Mouse (Mus musculus) embryonic facial prominence, embryonic 15.5 days (tissue): ENCODE data around the gene Lcn11. TPM values are rescaled to one million over a fixed set of nuclear protein-coding genes. Genes with fewer than 3 reads are reported as not detected.
"Not testable (repeated sequence)": the region's sequence is repeated elsewhere in the genome, so short reads cannot be mapped to it uniquely, and the experiment has no call there.

Experiments
- ATAC-seq: fragments of 200-750 bp; cut with Nextera tagmentation; 2 replicates; pipeline ENCODE4 v1.8.0; 2017; ENCODE audit warnings: low read depth, moderate TSS enrichment; ENCODE audit not compliant: insufficient number of reproducible peaks, low FRiP score, low TSS enrichment
- H3K27ac ChIP-seq: fragments of 300-500 bp; sonication (generic); replicated peaks from 2 replicates; pipeline ENCODE4 v1.5.1; 2015; ENCODE audit warnings: mild to moderate bottlenecking, inconsistent platforms
- H3K27me3 ChIP-seq: fragments of 300-500 bp; sonication (generic); 2 replicates; pipeline ENCODE4 v1.6.1; 2015; ENCODE audit warnings: inconsistent platforms
- H3K36me3 ChIP-seq: fragments of 300-500 bp; sonication (generic); 2 replicates; pipeline ENCODE4 v1.6.1; 2015; ENCODE audit warnings: mild to moderate bottlenecking, inconsistent platforms
- H3K4me1 ChIP-seq: fragments of 300-500 bp; sonication (generic); 2 replicates; pipeline ENCODE4 v1.6.1; 2015; ENCODE audit warnings: inconsistent platforms
- H3K4me2 ChIP-seq: fragments of 300-500 bp; sonication (generic); replicated peaks from 2 replicates; pipeline ENCODE4 v1.6.1; 2015; ENCODE audit warnings: mild to moderate bottlenecking, inconsistent platforms
- H3K4me3 ChIP-seq: fragments of 300-500 bp; sonication (generic); replicated peaks from 2 replicates; pipeline ENCODE4 v1.5.1; 2015; ENCODE audit warnings: mild to moderate bottlenecking, inconsistent platforms
- H3K9ac ChIP-seq: fragments of 300-500 bp; sonication (generic); 2 replicates; pipeline ENCODE4 v1.6.1; 2015; ENCODE audit warnings: inconsistent platforms
- H3K9me3 ChIP-seq: fragments of 300-500 bp; sonication (generic); replicated peaks from 2 replicates; pipeline ENCODE4 v1.6.1; 2016; ENCODE audit warnings: inconsistent platforms
- WGBS: fragments of 180-500 bp; shearing (Covaris S2); methylation state at CpG from one replicate; pipeline ENCODE4 v1.1.7; 2015; 5-methylcytosine and 5-hydroxymethylcytosine counted together
- polyA plus RNA-seq: library from polyadenylated mRNA; unstranded; fragments of >200 nt; fragmentation: Nextera tagmentation; extraction: Ambion mirVana; gene quantifications from 2 replicates; pipeline ENCODE4 v1.2.1, GENCODE M21; 2015

Gene Lcn11
- polyA plus RNA-seq, 1 experiment from 2014 or later: not detected

GRCm38 (mm10) chr2:25780921-25781320, 4.1 kb downstream of the Lcn11 start:
- Histone ChIP-seq H3K27me3 (no peaks in the 10 kb centered on the region), H3K4me3 (no peak overlapping the region), H3K9me3 (no peaks in the 10 kb centered on the region), H3K9ac (no peak overlapping the region), H3K4me1 (no peaks in the 10 kb centered on the region), H3K36me3 (no peaks in the 10 kb centered on the region), H3K27ac (no peak overlapping the region), H3K4me2 (no peak overlapping the region)
- WGBS: 64% methylated on average over 4 of the region's 4 CpGs
- no peak for ATAC-seq

- H3K9ac ChIP-seq: no peak within 1 kb of the TSS
- WGBS: 76% methylated on average over 3 of the region's 3 CpGs
- no peaks in the 10 kb centered on the region for H3K9me3 ChIP-seq
- H3K27me3 ChIP-seq: no peaks in the 10 kb centered on the region
- no peaks in the 10 kb centered on the region for H3K36me3 ChIP-seq
- H3K4me1 ChIP-seq: no peaks in the 10 kb centered on the region
- no peak within 1 kb of the TSS for H3K27ac ChIP-seq
- no peak within 1 kb of the TSS for H3K4me2 ChIP-seq
- no peak for ATAC-seq
- H3K4me3 ChIP-seq: no peak within 1 kb of the TSS
Measured at GRCm38 (mm10) chr2:25781957-25782356, 5.1 kb downstream of the Lcn11 start, which contains the start of gene Gm13539. TSS of gene Gm13539 (plus strand) at chr2:25782257.

DNA sequence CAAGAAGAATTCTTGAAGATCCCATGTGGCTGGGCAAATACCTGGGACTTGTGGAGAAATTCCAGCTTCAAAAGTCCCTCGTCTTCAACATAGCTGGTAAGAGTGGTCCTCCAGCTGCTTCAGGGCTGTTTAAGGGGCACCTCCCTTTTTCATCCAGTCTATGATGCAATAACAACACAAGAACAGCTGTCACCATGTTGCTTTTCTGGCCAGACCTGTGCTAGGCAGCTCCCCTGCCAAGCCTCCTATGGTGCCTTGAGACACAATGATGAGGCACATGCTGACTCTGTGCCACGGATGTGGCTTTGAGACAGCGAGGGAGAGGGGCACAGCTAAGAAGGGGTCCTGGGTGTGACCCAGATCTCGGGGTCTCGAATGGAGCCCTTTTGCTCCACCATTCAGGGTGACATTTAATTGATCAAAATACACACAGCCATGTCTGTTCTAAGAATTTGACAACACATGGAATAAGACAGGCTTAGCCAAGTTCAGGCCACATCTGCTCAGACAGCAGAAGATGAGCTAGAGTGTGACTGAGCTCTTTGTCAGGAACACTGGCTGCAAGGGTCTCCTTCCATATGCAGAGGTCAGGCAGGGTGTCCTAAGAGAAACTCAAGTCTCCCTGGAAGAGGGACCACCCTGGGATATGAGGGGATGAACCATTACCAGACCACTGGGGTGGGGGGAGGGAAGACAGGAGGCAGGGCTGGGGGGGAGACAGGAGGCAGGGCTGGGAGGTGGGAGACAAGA, 8.9 kb downstream of the Lcn11 start:
- no peaks in the 10 kb centered on the region for H3K36me3 ChIP-seq
- no peak overlapping the region for H3K27ac ChIP-seq
- ATAC-seq: no peak
- H3K9me3 ChIP-seq: no peaks in the 10 kb centered on the region
- no peak overlapping the region for H3K4me2 ChIP-seq
- H3K9ac ChIP-seq: no peak overlapping the region
- H3K4me1 ChIP-seq: no peaks in the 10 kb centered on the region
- no peak overlapping the region for H3K4me3 ChIP-seq
- H3K27me3 ChIP-seq: no peaks in the 10 kb centered on the region
- WGBS: 54% methylated on average over 5 of the region's 5 CpGs

GRCm38 (mm10) chr2:25789092-25789491, 12.3 kb downstream of the Lcn11 start:
- no peaks in the 10 kb centered on the region for H3K9me3 ChIP-seq
- no peak overlapping the region for H3K27ac ChIP-seq
- H3K4me3 ChIP-seq: no peak overlapping the region
- no peaks in the 10 kb centered on the region for H3K27me3 ChIP-seq
- no peaks in the 10 kb centered on the region for H3K36me3 ChIP-seq
- no peak for ATAC-seq
- H3K9ac ChIP-seq: no peak overlapping the region
- H3K4me2 ChIP-seq: no peak overlapping the region
- H3K4me1 ChIP-seq: no peaks in the 10 kb centered on the region
- 91% methylated on average over 3 of the region's 3 CpGs for WGBS

- 57% methylated on average over 2 of the region's 2 CpGs for WGBS
- H3K4me1 ChIP-seq: no peaks in the 10 kb centered on the region
- no peaks in the 10 kb centered on the region for H3K27me3 ChIP-seq
- ATAC-seq: no peak
- H3K4me3 ChIP-seq: no peak overlapping the region
- H3K9ac ChIP-seq: no peak overlapping the region
- H3K9me3 ChIP-seq: no peaks in the 10 kb centered on the region
- H3K27ac ChIP-seq: no peak overlapping the region
- no peaks in the 10 kb centered on the region for H3K36me3 ChIP-seq
- no peak overlapping the region for H3K4me2 ChIP-seq
Measured at GRCm38 (mm10) chr2:25797635-25798034, 20.8 kb downstream of the Lcn11 start.

GRCm38 (mm10) chr2:25798065-25798464, 21.2 kb downstream of the Lcn11 start:
- Histone ChIP-seq H3K27me3 (no peaks in the 10 kb centered on the region), H3K4me1 (no peaks in the 10 kb centered on the region), H3K27ac (no peak overlapping the region), H3K4me3 (no peak overlapping the region), H3K9ac (no peak overlapping the region), H3K4me2 (no peak overlapping the region), H3K36me3 (no peaks in the 10 kb centered on the region), H3K9me3 (no peaks in the 10 kb centered on the region)
- no peak for ATAC-seq
- WGBS: 45% methylated on average over 5 of the region's 5 CpGs

- Histone ChIP-seq H3K4me2 (no peak overlapping the region), H3K9me3 (no peaks in the 10 kb centered on the region), H3K36me3 (no peaks in the 10 kb centered on the region), H3K9ac (no peak overlapping the region), H3K27me3 (no peaks in the 10 kb centered on the region), H3K27ac (no peak overlapping the region), H3K4me1 (no peaks in the 10 kb centered on the region), H3K4me3 (no peak overlapping the region)
- WGBS: 68% methylated on average over 2 of the region's 2 CpGs
- ATAC-seq: no peak
Measured at GRCm38 (mm10) chr2:25811711-25812110, 34.9 kb downstream of the Lcn11 start.

DNA sequence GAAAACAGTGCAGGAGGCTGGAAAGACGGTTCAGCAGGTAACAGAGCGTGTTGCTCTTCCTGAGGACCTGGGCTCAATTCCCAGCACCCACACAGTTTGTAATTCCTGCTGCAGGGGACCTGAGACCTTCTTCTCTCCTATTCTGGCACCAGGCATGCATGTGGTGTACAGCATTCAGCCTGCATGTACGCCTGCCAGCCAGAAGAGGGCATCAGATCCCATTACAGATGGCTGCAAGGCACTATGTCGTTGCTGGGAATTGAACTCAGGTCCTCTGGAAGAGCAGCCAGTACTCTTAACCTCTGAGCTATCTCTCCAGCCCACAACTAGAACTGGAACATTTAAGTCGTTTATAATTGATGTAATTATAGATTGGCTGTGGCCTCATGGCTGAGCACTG, 36.5 kb downstream of the Lcn11 start:
- H3K9me3 ChIP-seq: no peaks in the 10 kb centered on the region
- no peak overlapping the region for H3K4me3 ChIP-seq
- no peaks in the 10 kb centered on the region for H3K4me1 ChIP-seq
- H3K36me3 ChIP-seq: no peaks in the 10 kb centered on the region
- no peak overlapping the region for H3K4me2 ChIP-seq
- H3K9ac ChIP-seq: no peak overlapping the region
- 81% methylated on average over 5 of the region's 5 CpGs for WGBS
- H3K27me3 ChIP-seq: no peaks in the 10 kb centered on the region
- H3K27ac ChIP-seq: no peak overlapping the region
- ATAC-seq: no peak

GRCm38 (mm10) chr2:25815748-25816147, 38.9 kb downstream of the Lcn11 start, which contains the start of gene Glt6d1:
TSS of gene Glt6d1 (minus strand) at chr2:25815848.
- H3K36me3 ChIP-seq, H3K4me2 ChIP-seq, ATAC-seq, H3K27ac ChIP-seq, H3K27me3 ChIP-seq, H3K9me3 ChIP-seq, H3K4me1 ChIP-seq, H3K4me3 ChIP-seq, H3K9ac ChIP-seq: not testable (repeated sequence)
- WGBS: 66% methylated on average over 1 of the region's 1 CpGs

GRCm38 (mm10) chr2:25822806-25823205, 46.0 kb downstream of the Lcn11 start, which contains the start of gene Lcn9:
TSS of gene Lcn9 (plus strand) at chr2:25823153.
- H3K4me1 ChIP-seq: no peaks in the 10 kb centered on the region
- no peak within 1 kb of the TSS for H3K27ac ChIP-seq
- 80% methylated on average over 1 of the region's 1 CpGs for WGBS
- H3K9me3 ChIP-seq: no peaks in the 10 kb centered on the region
- H3K4me2 ChIP-seq: no peak within 1 kb of the TSS
- ATAC-seq: no peak
- H3K36me3 ChIP-seq: no peaks in the 10 kb centered on the region
- no peak within 1 kb of the TSS for H3K4me3 ChIP-seq
- H3K27me3 ChIP-seq: no peaks in the 10 kb centered on the region
- no peak within 1 kb of the TSS for H3K9ac ChIP-seq

GRCm38 (mm10) chr2:25824751-25825150, 47.9 kb downstream of the Lcn11 start:
- no peak overlapping the region for H3K9ac ChIP-seq
- H3K36me3 ChIP-seq: no peaks in the 10 kb centered on the region
- no peaks in the 10 kb centered on the region for H3K4me1 ChIP-seq
- WGBS: 76% methylated on average over 3 of the region's 3 CpGs
- no peak overlapping the region for H3K27ac ChIP-seq
- H3K9me3 ChIP-seq: no peaks in the 10 kb centered on the region
- ATAC-seq: no peak
- H3K4me2 ChIP-seq: no peak overlapping the region
- no peak overlapping the region for H3K4me3 ChIP-seq
- no peaks in the 10 kb centered on the region for H3K27me3 ChIP-seq

DNA sequence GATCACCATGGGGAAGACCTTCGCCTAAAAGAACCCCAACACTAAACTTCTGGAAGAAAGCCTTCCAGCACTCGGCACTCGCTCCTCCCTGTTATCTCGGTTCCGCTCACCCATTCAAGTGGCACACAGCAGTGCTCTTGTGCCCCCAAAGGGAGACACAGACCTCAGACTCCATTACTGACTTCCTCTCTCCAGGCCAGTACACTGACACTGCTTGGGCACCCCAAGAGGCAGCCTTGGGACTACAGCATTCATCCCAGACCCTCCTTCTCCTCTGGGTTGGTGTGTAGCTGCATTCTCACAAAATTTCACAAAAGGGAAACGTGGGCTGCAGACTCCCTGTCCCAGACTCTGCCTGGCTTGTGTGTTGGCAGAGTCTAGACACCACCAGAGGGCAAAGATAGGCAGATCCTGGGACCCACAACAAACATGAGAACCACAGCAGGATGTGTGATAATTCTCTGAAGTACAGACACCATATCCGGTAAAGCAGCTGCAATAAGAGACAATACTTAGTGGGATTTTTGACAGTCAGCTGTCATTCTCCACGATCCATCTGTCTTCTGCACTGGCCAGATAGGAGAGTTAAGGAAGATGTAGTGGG, 51.6 kb downstream of the Lcn11 start:
- Histone ChIP-seq H3K9ac (no peak overlapping the region), H3K4me1 (no peaks in the 10 kb centered on the region), H3K36me3 (no peaks in the 10 kb centered on the region), H3K27ac (no peak overlapping the region), H3K4me3 (no peak overlapping the region), H3K4me2 (no peak overlapping the region), H3K9me3 (no peaks in the 10 kb centered on the region), H3K27me3 (no peaks in the 10 kb centered on the region)
- WGBS: 77% methylated on average over 8 of the region's 8 CpGs
- no peak for ATAC-seq
